Mouse (Mus musculus): ENCODE measurements at regions not wholly inside any gene's neighbourhood (a gene's known extent, or its start where the extent isn't known, plus 50 kb on each side); places are given as distances from the start of the nearest gene placed in this dataset.

DNA sequence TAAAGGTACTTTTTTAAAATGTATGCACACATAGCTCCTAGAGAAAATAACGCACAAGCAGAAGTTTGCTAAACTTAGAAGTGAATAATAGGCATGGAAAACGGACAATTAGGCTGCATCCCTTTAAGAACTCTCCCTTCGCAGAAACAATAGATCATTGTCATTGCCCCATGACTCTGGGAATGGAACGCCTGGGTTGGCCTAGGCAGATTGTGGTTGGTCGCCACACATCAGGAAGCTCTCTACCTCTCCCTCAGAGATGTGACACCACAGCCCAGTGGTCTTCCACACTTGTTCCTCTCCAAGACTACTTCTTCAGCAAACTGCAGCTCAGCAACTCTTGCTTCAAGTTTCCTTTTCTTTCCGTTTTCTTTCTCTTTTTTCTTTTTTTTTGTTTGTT lies 247.8 kb downstream of the Gxylt1 start:
- Histone ChIP-seq H3K4me1 (ENCODE audit: control insufficient read depth in 1 of 2, insufficient read depth in 2 of 2, low read length in 2 of 2) (no peaks in the 10 kb centered on the region), H3K79me2 (ENCODE audit: control insufficient read depth, insufficient read depth, low read length, poor library complexity) (no peaks in the 10 kb centered on the region), H3K9me3 (replicated peaks; ENCODE audit: insufficient read depth, low read length) (no peaks in the 10 kb centered on the region), H3K27me3 (ENCODE audit: control insufficient read depth in 1 of 2, insufficient read depth in 2 of 2, low read length in 2 of 2) (no peaks in the 10 kb centered on the region), H3K36me3 (ENCODE audit: control insufficient read depth in 1 of 2, insufficient read depth in 2 of 2, low read length in 2 of 2) (no peaks in the 10 kb centered on the region), H3K4me3 (ENCODE audit: control insufficient read depth in 1 of 2, insufficient read depth in 1 of 2, low read depth in 2 of 2, low read length in 2 of 2) (no peak overlapping the region), H3K9ac (ENCODE audit: control insufficient read depth, low read depth, low read length, poor library complexity, severe bottlenecking) (no peak overlapping the region), H3K27ac (ENCODE audit: control insufficient read depth, low read depth, low read length) (no peak overlapping the region)
- no peak for DNase-seq (ENCODE audit: low read depth, low spot score)
- TF ChIP-seq TAL1 (IDR thresholded peaks at IDR 0.05; ENCODE audit: low read length) (no peak), TBP (IDR thresholded peaks at IDR 0.05; ENCODE audit: low read depth, low read length) (no peak), POLR2AphosphoS5 (IDR thresholded peaks at IDR 0.05; ENCODE audit: borderline replicate concordance, low read depth, low read length) (no peak), POLR2AphosphoS2 (IDR thresholded peaks at IDR 0.05; ENCODE audit: low read length) (no peak)

DNA sequence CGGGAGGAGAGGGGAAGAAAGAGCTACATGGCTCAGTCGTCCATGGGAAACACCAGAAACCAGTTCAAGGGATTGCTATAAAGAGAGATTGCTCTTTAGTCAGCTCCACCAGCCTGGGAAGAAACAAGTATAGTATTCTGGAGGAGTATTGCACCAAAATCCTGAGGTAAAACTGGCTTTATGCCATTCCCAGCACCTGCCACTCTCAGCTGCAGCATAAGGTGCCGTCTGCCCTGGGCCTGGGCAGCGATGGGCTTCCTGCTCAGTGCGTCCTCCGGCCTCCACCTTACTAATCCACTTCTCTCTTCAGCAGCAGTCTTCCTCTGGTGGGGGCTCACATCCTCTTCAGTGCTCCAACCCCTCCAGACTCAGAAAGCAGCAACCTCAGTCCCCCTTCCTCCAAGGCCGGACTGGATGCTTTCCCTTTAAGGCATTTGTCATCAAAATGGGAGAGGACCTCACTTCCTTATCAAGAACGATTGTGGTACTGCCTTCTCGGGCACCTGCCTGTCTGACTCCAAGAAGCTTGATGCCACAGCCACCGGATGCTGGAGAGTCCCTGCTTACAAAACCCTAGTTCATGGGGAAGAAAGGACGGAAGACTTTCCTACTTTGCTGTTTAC lies 248.4 kb downstream of the Gxylt1 start:
- Histone ChIP-seq H3K4me3 (ENCODE audit: control insufficient read depth in 1 of 2, insufficient read depth in 1 of 2, low read depth in 2 of 2, low read length in 2 of 2) (no peak overlapping the region), H3K27ac (ENCODE audit: control insufficient read depth, low read depth, low read length) (no peak overlapping the region), H3K9me3 (replicated peaks; ENCODE audit: insufficient read depth, low read length) (no peaks in the 10 kb centered on the region), H3K9ac (ENCODE audit: control insufficient read depth, low read depth, low read length, poor library complexity, severe bottlenecking) (no peak overlapping the region), H3K36me3 (ENCODE audit: control insufficient read depth in 1 of 2, insufficient read depth in 2 of 2, low read length in 2 of 2) (no peaks in the 10 kb centered on the region), H3K4me1 (ENCODE audit: control insufficient read depth in 1 of 2, insufficient read depth in 2 of 2, low read length in 2 of 2) (no peaks in the 10 kb centered on the region), H3K27me3 (ENCODE audit: control insufficient read depth in 1 of 2, insufficient read depth in 2 of 2, low read length in 2 of 2) (no peaks in the 10 kb centered on the region), H3K79me2 (ENCODE audit: control insufficient read depth, insufficient read depth, low read length, poor library complexity) (no peaks in the 10 kb centered on the region)
- no peak for DNase-seq (ENCODE audit: low read depth, low spot score)
- TF ChIP-seq JUND (IDR thresholded peaks at IDR 0.05; ENCODE audit: low read depth, low read length): no peak
- no peak for TF ChIP-seq MAX (IDR thresholded peaks at IDR 0.05; ENCODE audit: low read length)
- TF ChIP-seq ZKSCAN1 (IDR thresholded peaks at IDR 0.05; ENCODE audit: low read depth, low read length): no peak
- TF ChIP-seq MEF2A (IDR thresholded peaks at IDR 0.05; ENCODE audit: extremely low read depth, insufficient replicate concordance, low read depth, low read length, poor library complexity, severe bottlenecking): no peak
- no peak for TF ChIP-seq ELF1 (IDR thresholded peaks at IDR 0.05; ENCODE audit: low read depth, low read length)

DNA sequence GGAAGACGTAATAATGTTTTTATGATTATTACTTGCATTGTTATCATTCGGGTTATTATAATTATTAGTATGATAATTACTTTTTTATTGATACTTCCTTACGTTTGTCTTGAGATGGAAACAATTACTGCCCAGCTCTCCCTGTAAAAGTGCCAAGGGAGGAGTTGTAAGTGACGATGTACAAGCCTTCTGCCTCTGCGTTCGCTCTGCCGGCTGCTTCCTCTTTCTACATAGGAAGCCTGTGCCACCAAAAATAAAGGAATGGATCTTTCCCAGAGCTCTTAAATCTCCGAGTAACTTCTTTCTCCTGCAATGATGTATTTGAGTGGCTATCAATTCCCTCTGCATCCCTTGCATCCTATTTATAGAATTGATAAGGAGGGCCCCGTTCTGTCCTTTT lies 249.2 kb downstream of the Gxylt1 start:
- Histone ChIP-seq H3K4me1 (ENCODE audit: control insufficient read depth in 1 of 2, insufficient read depth in 2 of 2, low read length in 2 of 2) (no peaks in the 10 kb centered on the region), H3K79me2 (ENCODE audit: control insufficient read depth, insufficient read depth, low read length, poor library complexity) (no peaks in the 10 kb centered on the region), H3K9me3 (replicated peaks; ENCODE audit: insufficient read depth, low read length) (no peaks in the 10 kb centered on the region), H3K36me3 (ENCODE audit: control insufficient read depth in 1 of 2, insufficient read depth in 2 of 2, low read length in 2 of 2) (no peaks in the 10 kb centered on the region), H3K4me3 (ENCODE audit: control insufficient read depth in 1 of 2, insufficient read depth in 1 of 2, low read depth in 2 of 2, low read length in 2 of 2) (no peak overlapping the region), H3K27me3 (ENCODE audit: control insufficient read depth in 1 of 2, insufficient read depth in 2 of 2, low read length in 2 of 2) (no peaks in the 10 kb centered on the region), H3K27ac (ENCODE audit: control insufficient read depth, low read depth, low read length) (no peak overlapping the region), H3K9ac (ENCODE audit: control insufficient read depth, low read depth, low read length, poor library complexity, severe bottlenecking) (no peak overlapping the region)
- no peak for DNase-seq (ENCODE audit: low read depth, low spot score)
- TF ChIP-seq TAL1 (IDR thresholded peaks at IDR 0.05; ENCODE audit: low read length): no peak
- no peak for TF ChIP-seq CHD2 (IDR thresholded peaks at IDR 0.05; ENCODE audit: low read length)
- no peak for TF ChIP-seq TCF12 (IDR thresholded peaks at IDR 0.05; ENCODE audit: low read depth, low read length)
- no peak for TF ChIP-seq MAFK (IDR thresholded peaks at IDR 0.05; ENCODE audit: borderline replicate concordance, low read depth, low read length)
- no peak for TF ChIP-seq ZKSCAN1 (IDR thresholded peaks at IDR 0.05; ENCODE audit: low read depth, low read length)
- no peak for TF ChIP-seq ETS1 (IDR thresholded peaks at IDR 0.05; ENCODE audit: low read depth, low read length)
- TF ChIP-seq ELF1 (IDR thresholded peaks at IDR 0.05; ENCODE audit: low read depth, low read length): no peak
- no peak for TF ChIP-seq UBTF (IDR thresholded peaks at IDR 0.05; ENCODE audit: borderline replicate concordance, insufficient read depth, low read depth, low read length)
- TF ChIP-seq KAT2A (conservative IDR thresholded peaks at IDR 0.05; ENCODE audit: low read depth, low read length): no peak
- TF ChIP-seq USF2 (IDR thresholded peaks at IDR 0.05; ENCODE audit: borderline replicate concordance in 1 of 2, insufficient read depth in 1 of 2, low read depth in 1 of 2, low read length in 2 of 2): no peak
- TF ChIP-seq BHLHE40 (IDR thresholded peaks at IDR 0.05; ENCODE audit: borderline replicate concordance, low read depth, low read length): no peak
